Mouse (Mus musculus): ENCODE measurements around the gene Tspan3.

- TF ChIP-seq POLR2A (IDR thresholded peaks at IDR 0.05; ENCODE audit: extremely low read depth, insufficient read depth, low read length) = no peak
- TF ChIP-seq CTCF (IDR thresholded peaks at IDR 0.05; ENCODE audit: low read depth, low read length) = peak; percentile 7; the same call in 1 of the 2 replicates
Observed at GRCm38 (mm10) chr9:56144366-56145003, 20.8 kb downstream of the Tspan3 start.

Data from liver, adult 2 months (tissue).